Mouse (Mus musculus) embryonic fibroblast, embryonic 13.5 days (primary cell): ENCODE data around the gene Mpzl1. TPM values are rescaled to one million over a fixed set of nuclear protein-coding genes. Genes with fewer than 3 reads are reported as not detected.

ENCODE experiments used
- H3K27ac ChIP-seq: 2 replicates; pipeline ENCODE4 v1.5.1; 2012; ENCODE audit warnings: low read length, control low read depth, inconsistent platforms; ENCODE audit not compliant: insufficient read depth
- H3K4me1 ChIP-seq: 2 replicates; pipeline ENCODE4 v1.6.1; 2011; ENCODE audit warnings: low read length; ENCODE audit not compliant: control insufficient read depth, insufficient read depth
- H3K4me3 ChIP-seq: 2 replicates; pipeline ENCODE4 v1.5.1; 2011; ENCODE audit warnings: mild to moderate bottlenecking, control low read depth, low read length; ENCODE audit not compliant: insufficient read depth
- CTCF ChIP-seq: IDR thresholded peaks from 2 replicates; pipeline ENCODE4 v1.5.1; 2011; ENCODE audit warnings: mild to moderate bottlenecking, control low read depth, low read length, moderate library complexity, borderline replicate concordance; ENCODE audit not compliant: insufficient read depth
- POLR2A ChIP-seq: IDR thresholded peaks from 2 replicates; pipeline ENCODE4 v1.6.1; 2011; ENCODE audit warnings: low read depth, mild to moderate bottlenecking, control low read depth, low read length, moderate library complexity
- polyA plus RNA-seq: library from polyadenylated mRNA; stranded (reverse); fragments of >200 nt; gene quantifications from 2 replicates; pipeline ENCODE4 v1.2.4, GENCODE M21; 2011; ENCODE audit warnings: low read depth; ENCODE audit not compliant: missing spikeins, insufficient read length

Mpzl1 gene
- polyA plus RNA-seq, 1 experiment, result 89.6 TPM

GRCm38 (mm10) chr1:165672355-165672754 lies 38.0 kb upstream of the Mpzl1 start:
- Histone ChIP-seq H3K27ac (no peak overlapping the region), H3K4me1 (no peaks in the 10 kb centered on the region; the same call in 1 of the 2 replicates), H3K4me3 (no peak overlapping the region)
- TF ChIP-seq CTCF (no peak), POLR2A (no peak)

- Histone ChIP-seq H3K4me1 (no peaks in the 10 kb centered on the region; the same call in 1 of the 2 replicates), H3K4me3 (no peak overlapping the region)
- TF ChIP-seq POLR2A (no peak), CTCF (no peak)
Observed at GRCm38 (mm10) chr1:165670056-165670455, 35.7 kb upstream of the Mpzl1 start.

GRCm38 (mm10) chr1:165668904-165669303 lies 34.6 kb upstream of the Mpzl1 start:
- Histone ChIP-seq H3K27ac (no peak overlapping the region), H3K4me1 (no peaks in the 10 kb centered on the region; the same call in 1 of the 2 replicates)
- TF ChIP-seq POLR2A (no peak), CTCF (no peak)

More at GRCm38 (mm10) chr1:165670056-165670455, 35.7 kb upstream of the Mpzl1 start:
- H3K27ac ChIP-seq, result no peak overlapping the region

GRCm38 (mm10) chr1:165667380-165667779 lies 33.0 kb upstream of the Mpzl1 start:
- H3K4me3 ChIP-seq, result no peak overlapping the region
- TF ChIP-seq POLR2A (no peak), CTCF (no peak)
- no peak overlapping the region for H3K27ac ChIP-seq
- no peaks in the 10 kb centered on the region; the same call in 1 of the 2 replicates for H3K4me1 ChIP-seq

More at GRCm38 (mm10) chr1:165668904-165669303, 34.6 kb upstream of the Mpzl1 start:
- no peak overlapping the region for H3K4me3 ChIP-seq

- no peak for TF ChIP-seq POLR2A
- TF ChIP-seq CTCF, result no peak
- Histone ChIP-seq H3K4me3 (no peak overlapping the region), H3K27ac (no peak overlapping the region), H3K4me1 (no peaks in the 10 kb centered on the region; the same call in 1 of the 2 replicates)
Observed at GRCm38 (mm10) chr1:165666944-165667343, 32.6 kb upstream of the Mpzl1 start.

GRCm38 (mm10) chr1:165665758-165666157 lies 31.4 kb upstream of the Mpzl1 start:
- Histone ChIP-seq H3K27ac (no peak overlapping the region), H3K4me1 (no peaks in the 10 kb centered on the region; the same call in 1 of the 2 replicates), H3K4me3 (no peak overlapping the region)
- TF ChIP-seq CTCF (no peak), POLR2A (no peak)

- Histone ChIP-seq H3K4me1 (no peaks in the 10 kb centered on the region; the same call in 1 of the 2 replicates), H3K27ac (no peak overlapping the region), H3K4me3 (no peak overlapping the region)
- no peak for TF ChIP-seq CTCF
- no peak for TF ChIP-seq POLR2A
Observed at GRCm38 (mm10) chr1:165663277-165663676, 28.9 kb upstream of the Mpzl1 start.

- H3K4me1 ChIP-seq, result no peaks in the 10 kb centered on the region
- H3K27ac ChIP-seq, result no peak overlapping the region
- TF ChIP-seq POLR2A (no peak), CTCF (no peak)
- H3K4me3 ChIP-seq, result no peak overlapping the region
Observed at GRCm38 (mm10) chr1:165662426-165663192, 28.3 kb upstream of the Mpzl1 start.

- Histone ChIP-seq H3K27ac (no peak overlapping the region), H3K4me1 (no peaks in the 10 kb centered on the region), H3K4me3 (no peak overlapping the region)
- TF ChIP-seq POLR2A (no peak), CTCF (no peak)
Observed at GRCm38 (mm10) chr1:165661725-165662124, 27.4 kb upstream of the Mpzl1 start.

- H3K27ac ChIP-seq, result no peak overlapping the region
- no peak overlapping the region for H3K4me3 ChIP-seq
- no peak for TF ChIP-seq POLR2A
- no peak for TF ChIP-seq CTCF
- no peaks in the 10 kb centered on the region for H3K4me1 ChIP-seq
Observed at GRCm38 (mm10) chr1:165661191-165661590, 26.9 kb upstream of the Mpzl1 start.
